Mouse (Mus musculus): ENCODE data around the gene Lzts2.
A peak's percentile ranks its signal among the peaks of the same experiment; 100 is the strongest.

Gene Lzts2

GRCm38 (mm10) chr19:45003740-45004516 lies 10.3 kb upstream of the Lzts2 start:
- DNase-seq (ENCODE audit: low spot score in 2 of 2), result no peak

GRCm38 (mm10) chr19:45005444-45005843 lies 8.8 kb upstream of the Lzts2 start, which contains the start of gene Twnk:
Gene Twnk, plus strand, starts transcription at chr19:45005663.
- no peak for DNase-seq (ENCODE audit: low spot score in 2 of 2)

DNA sequence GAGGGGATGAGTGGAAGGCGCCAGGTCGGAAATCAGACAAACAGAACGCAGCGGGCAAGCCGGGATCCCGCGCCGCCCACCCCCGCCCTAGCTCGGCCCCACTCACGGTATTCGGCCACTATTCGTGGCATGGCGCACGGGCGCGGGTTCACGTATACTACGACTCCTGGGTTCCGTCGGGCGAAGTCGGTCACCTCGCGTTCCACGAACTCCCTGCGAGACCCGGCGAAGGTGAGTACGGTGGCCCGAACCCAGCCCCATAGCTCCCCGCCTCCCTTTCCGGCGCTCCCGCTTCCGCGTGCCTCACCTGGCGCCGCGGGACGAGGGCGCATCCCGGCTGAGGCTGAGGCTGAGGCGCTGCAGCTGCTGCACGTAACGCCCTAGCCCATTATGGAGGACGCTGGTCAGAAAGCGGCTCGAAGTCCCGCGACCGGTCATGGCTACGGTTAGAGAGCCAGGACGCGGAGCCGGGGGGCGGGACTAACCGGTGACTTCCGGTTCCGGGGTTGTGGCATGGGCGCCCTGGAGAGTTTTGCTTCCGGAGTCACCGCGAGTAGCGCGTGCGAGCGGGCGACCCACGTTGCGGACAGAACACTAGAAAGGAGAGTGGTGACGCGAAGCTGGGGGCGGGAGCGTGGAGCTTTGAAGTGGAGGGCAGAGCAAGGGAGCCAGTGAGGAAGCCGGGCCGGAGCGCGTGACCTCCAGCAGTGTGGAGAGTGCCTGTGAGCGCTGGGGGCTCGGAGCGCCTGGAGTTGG lies 8.1 kb upstream of the Lzts2 start, which contains the start of gene Mrpl43:
Gene Mrpl43, minus strand, starts transcription at position 486 of the 756 bp plus-strand sequence.
- peak; percentile 94 to 98 for DNase-seq (ENCODE audit: low spot score in 2 of 2)

DNA sequence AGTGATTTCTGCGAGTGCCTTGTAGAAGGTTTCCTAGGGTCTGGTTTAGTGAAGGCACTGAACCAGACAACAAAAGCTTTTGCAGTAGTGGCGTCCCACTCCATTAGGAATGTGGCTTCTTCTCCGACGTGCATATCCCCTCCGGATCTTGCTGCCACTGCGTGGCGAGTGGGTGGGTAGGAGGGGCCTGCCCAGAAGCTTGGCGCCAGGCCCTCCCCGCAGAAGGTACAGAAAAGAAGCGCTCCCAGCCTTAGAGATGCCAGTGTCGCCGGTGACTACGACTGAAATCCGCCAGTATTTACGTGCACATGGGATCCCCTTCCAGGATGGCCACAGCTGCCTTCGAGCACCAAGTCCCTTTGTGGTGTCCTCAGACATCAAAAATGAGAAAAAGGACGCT lies 7.2 kb upstream of the Lzts2 start:
- no peak for DNase-seq (ENCODE audit: low spot score in 2 of 2)

DNA sequence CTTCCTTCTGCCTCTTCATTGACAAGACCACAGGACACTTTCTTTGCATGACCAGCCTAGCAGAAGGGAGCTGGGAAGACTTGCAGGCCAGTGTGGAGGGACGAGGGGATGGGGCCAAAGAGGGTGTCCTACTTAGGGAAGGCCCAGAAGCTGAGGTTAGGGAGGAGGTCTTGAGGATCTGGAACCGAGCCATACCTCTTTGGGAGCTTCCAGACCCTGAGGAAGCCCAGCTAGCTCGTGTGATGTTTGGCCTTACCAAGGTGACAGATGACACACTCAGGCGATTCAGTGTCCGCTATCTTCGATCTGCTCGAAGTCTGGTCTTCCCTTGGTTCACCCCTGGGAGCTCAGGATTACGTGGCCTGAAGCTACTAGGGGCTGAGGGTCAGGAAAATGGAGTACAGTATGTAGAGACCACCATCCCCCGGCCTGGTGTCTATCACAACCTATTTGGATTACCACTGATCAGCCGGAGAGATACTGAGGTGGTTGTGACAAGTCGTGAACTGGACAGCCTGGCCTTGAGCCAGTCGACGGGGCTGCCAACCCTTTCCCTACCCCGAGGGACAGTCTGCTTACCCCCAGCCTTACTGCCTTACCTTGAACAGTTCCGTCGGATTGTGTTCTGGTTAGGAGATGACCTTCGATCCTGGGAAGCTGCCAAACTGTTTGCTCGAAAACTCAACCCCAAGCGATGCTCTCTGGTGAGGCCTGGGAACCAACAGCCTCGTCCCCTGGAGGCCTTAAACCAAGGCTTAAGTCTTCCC lies 6.6 kb upstream of the Lzts2 start:
- no peak for DNase-seq (ENCODE audit: low spot score in 2 of 2)

DNA sequence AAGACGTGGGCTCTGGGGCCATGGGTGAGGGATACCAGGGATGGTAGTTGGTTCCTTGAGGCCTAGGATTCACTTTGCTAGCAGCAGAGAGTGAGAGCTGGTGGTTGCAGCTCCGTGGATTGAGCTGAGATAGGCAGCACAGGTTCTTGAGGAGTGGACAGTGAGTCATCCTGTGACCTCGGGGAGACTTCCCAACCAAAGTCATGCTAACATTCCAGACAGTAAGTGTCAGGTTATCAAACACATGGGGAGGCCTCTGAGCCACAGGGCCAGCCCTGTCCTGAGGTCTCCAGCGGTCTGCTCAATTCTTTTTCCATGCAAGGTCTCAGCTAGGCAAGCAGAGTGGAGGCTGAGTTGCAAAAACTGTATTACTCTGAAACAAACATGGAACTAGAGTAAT lies 3.6 kb upstream of the Lzts2 start:
- no peak for DNase-seq (ENCODE audit: low spot score in 2 of 2)

GRCm38 (mm10) chr19:45012219-45012618 lies 2.0 kb upstream of the Lzts2 start:
- DNase-seq (ENCODE audit: low spot score in 2 of 2), result no peak

DNA sequence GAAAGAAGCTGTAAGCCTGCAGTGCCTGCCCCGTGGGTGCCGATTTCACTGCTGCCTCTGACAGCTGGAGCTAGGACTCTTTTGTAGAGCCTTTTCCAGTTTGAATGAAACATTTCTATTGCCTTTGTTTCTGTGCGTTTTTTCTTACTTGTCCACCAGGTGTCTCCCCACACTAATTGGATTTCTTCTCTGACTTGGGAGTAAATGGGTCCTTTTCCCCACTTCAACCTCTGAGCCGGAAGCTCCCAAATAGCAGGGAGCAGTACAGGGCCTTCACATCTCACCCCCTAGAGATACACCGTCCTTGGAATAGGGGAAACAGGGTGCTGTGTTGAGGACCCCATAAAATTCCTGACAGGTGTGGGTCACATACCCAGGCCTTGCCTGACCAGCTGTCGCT lies 1.6 kb upstream of the Lzts2 start:
- DNase-seq (ENCODE audit: low spot score in 2 of 2), result no peak

- DNase-seq (ENCODE audit: low spot score in 2 of 2), result no peak
Measured at GRCm38 (mm10) chr19:45013581-45014225, 511 bp upstream of the Lzts2 start.

- peak in 1 of 2 experiments; percentile 63 for DNase-seq (ENCODE audit: low spot score in 2 of 2)
Measured at GRCm38 (mm10) chr19:45014981-45015402, 778 bp downstream of the Lzts2 start.

DNA sequence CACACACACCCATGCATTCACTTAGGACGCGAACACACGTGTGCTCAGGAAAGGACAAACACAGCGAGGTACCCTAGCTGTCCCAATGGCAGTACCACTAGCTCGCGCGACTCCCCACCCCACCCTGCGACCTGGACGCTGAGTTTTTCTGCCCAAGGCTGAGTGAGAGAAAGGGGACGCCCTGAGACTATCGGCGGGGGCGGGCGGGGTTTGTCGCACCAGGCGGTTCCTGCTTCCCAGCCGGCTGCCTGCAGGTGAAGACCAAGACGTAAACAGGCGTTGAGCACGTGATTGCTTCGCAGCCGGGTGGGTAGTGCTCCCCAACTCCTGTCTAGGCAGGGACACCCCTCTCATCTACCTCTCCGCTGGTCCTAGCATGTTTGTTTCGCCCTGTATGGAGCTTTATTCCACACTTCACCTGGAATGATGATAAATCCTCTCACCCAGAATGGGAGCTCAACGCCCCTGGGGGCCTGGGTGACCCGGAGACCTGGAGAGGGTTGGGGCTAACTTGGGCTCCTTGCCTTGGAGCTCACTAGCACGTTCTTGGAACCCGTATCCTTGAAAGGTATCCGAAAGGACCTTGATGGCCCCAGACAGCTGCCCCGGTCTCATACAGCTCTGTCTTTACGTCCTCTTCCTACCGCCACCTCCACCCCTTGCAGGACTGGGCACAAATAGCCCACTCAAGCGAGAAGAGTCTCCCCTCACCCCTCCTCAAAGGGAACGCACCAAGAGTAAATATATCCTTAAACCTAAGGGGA lies 1.5 kb downstream of the Lzts2 start:
- no peak for DNase-seq (ENCODE audit: low spot score in 2 of 2)

DNA sequence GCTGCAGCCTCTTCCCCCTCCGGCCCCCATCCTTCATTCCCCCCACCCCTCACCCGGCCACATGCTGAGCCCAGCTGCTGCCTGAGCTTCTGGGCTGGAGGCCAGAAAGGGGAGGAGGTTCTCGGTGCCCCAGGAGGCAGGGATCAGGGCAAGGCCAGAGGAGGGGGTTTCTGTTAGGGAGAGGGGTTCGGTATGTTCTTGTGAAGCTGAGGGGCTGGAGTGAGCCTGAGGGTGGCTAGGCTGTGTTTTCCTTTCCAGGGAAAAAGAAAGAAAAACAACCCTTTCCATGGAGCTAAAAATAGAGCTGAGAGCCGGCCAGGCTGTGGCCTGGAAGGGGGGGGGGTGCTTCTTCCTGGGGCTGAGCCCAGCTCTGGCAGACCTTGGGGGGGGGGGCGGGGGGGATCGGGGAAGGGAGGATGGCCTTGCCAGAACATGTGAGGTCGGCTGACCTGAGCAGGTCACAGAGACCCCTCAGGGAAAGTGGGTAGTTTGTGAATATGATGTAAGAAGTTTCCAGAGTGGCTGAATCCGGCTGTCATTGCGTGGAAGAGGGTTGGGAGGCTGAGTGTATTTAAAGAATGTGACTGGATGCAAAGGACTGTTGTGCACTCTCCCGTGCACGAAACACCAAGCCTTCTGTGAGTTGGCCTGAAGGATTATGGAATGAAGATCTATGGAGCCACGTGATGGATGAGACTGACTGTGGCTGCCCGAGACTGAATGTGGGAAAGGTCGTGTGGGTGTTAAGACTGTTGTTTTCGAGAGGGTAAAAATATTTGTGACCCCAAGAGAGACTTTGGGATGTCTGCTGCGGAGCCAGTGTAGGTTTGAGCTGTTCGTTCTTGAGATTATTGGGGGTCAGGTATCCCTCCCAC lies 2.4 kb downstream of the Lzts2 start:
- DNase-seq (ENCODE audit: low spot score in 2 of 2), result peak in 1 of 2 experiments; percentile 81

- DNase-seq (ENCODE audit: low spot score in 2 of 2), result peak; percentile 82 to 84
Measured at GRCm38 (mm10) chr19:45017216-45017771, 3.1 kb downstream of the Lzts2 start.

DNA sequence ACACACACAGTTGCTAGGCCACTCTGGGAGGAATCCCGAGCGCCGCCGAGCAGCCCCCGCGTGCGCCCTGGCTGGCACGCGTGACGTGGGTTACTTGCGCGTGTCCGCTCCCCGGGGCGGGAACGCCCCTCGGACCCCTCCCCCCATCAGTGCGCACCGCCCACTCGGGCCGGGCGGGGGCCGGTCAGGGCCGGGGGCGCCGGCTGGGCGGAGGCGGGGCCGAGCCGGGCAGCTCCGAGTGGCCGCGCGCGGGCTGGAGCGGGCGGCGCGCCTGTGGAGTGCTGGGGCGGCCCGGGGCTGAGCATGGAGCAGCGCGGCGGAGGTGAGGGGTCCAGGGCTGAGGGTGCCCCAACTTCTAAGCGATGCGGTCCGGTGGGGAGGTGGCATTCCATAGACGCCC lies 3.7 kb downstream of the Lzts2 start:
- DNase-seq (ENCODE audit: low spot score in 2 of 2), result peak; percentile 91 to 94

DNA sequence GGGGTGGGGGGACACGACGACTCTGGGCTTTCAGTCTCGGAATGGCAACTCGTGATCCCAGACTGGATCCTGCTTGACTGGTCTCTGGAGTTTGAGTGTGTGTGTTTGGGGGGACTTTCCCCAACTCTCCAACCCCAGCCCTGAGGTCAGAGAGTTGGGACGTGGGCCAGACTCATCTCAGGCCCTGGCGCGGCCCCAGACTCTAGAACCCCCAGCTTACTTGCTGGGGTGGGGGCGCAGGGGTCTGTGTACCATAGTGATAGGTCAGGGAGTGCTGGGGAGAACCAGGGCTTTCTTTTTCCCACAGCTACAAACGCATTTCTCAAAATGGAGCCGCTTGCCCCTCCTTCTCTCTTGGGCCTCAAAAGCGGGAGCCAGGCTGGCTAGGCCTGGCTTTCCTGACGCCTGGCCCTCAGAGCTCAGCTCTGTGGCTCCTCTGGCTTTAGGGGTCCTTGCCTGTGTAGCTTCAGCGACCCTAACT lies 4.2 kb downstream of the Lzts2 start:
- DNase-seq (ENCODE audit: low spot score in 2 of 2), result no peak

DNA sequence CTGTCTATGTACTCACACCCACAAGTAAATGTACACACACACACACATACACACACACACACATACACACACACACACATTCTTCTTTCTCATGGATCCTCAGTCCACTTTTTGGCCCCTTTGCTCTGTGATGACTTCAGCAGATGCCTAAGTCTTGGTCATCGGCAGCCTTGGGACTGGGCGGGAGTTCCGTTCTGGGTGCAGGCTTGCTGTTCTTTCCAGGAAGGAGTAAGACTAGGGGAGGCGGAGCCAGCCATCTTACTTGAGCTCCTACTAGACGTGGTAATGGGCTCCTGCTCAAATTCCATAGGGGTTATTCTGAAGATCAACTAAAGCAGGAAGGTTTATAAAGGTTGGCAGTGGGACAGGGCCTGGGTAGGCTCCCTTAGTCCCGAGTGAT lies 6.1 kb downstream of the Lzts2 start:
- no peak for DNase-seq (ENCODE audit: low spot score in 2 of 2)

DNA sequence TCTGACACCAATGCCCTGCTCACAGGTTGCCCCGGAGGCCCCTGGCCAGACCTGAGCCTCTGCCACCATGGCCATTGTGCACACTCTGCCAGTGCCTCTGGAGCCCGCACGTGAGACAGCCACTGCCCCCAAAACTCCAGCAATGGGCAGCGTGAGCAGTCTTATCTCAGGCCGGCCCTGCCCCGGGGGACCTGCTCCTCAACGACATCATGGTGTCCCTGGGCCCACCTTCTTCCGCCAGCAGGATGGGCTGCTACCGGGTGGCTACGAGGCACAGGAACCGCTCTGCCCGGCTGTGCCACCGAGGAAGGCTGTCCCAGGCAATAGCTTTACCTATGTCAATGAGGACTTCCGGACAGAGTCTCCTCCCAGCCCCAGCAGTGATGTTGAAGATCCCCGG lies 7.1 kb downstream of the Lzts2 start:
- no peak for DNase-seq (ENCODE audit: low spot score in 2 of 2)

- no peak for DNase-seq (ENCODE audit: low spot score in 2 of 2)
Measured at GRCm38 (mm10) chr19:45023993-45024392, 9.8 kb downstream of the Lzts2 start.

DNA sequence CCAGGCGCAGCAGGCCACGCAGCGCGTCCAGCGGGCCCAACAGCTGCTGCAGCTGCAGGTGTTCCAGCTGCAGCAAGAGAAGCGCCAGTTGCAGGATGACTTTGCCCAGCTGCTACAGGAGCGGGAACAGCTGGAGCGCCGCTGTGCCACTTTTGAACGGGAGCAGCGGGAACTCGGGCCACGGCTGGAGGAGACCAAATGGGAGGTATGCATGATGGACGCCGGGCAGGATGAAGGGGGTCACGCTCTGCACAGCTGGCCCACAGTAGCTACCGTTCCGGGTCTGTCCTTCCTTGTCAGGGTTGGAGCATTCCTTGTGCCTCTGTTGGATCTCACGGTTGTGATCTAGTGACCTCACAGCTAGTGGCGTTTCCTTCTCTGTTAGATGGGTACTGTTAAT lies 10.6 kb downstream of the Lzts2 start:
- DNase-seq (ENCODE audit: low spot score in 2 of 2), result no peak

All from urinary bladder, postnatal 4 days (tissue).